Mouse (Mus musculus) embryonic facial prominence, embryonic 14.5 days (tissue): ENCODE data around the gene Atp8a2. TPM values are rescaled to one million over a fixed set of nuclear protein-coding genes. Genes with fewer than 3 reads are reported as not detected.

ENCODE experiments used
- ATAC-seq: fragments of 200-750 bp; cut with Nextera tagmentation; 2 replicates; pipeline ENCODE4 v1.8.0; 2017; ENCODE audit warnings: low read depth, moderate number of reproducible peaks, moderate TSS enrichment
- DNase-seq: peaks from one replicate; pipeline ENCODE4 v3.0.0-alpha.2; 2015; ENCODE audit warnings: low spot score
- H3K27ac ChIP-seq: fragments of 300-500 bp; sonication (generic); replicated peaks from 2 replicates; pipeline ENCODE4 v1.5.1; 2014; ENCODE audit warnings: low read depth, mild to moderate bottlenecking, low read length, moderate library complexity
- H3K27me3 ChIP-seq: fragments of 300-500 bp; sonication (generic); replicated peaks from 2 replicates; pipeline ENCODE4 v1.6.1; 2014; ENCODE audit warnings: low read length; ENCODE audit not compliant: control insufficient read depth, insufficient read depth
- H3K36me3 ChIP-seq: fragments of 300-500 bp; sonication (generic); 2 replicates; pipeline ENCODE4 v1.6.1; 2014; ENCODE audit warnings: low read length, mixed read lengths; ENCODE audit not compliant: control insufficient read depth, insufficient read depth
- H3K4me1 ChIP-seq: fragments of 300-500 bp; sonication (generic); 2 replicates; pipeline ENCODE4 v1.6.1; 2014; ENCODE audit warnings: antibody characterized with exemption, low read length; ENCODE audit not compliant: control insufficient read depth, insufficient read depth
- H3K4me2 ChIP-seq: fragments of 300-500 bp; sonication (generic); 2 replicates; pipeline ENCODE4 v1.6.1; 2014; ENCODE audit warnings: low read depth, mild to moderate bottlenecking, low read length, moderate library complexity, mixed read lengths
- H3K4me3 ChIP-seq: fragments of 300-500 bp; sonication (generic); 2 replicates; pipeline ENCODE4 v1.5.1; 2014; ENCODE audit warnings: low read depth, mild to moderate bottlenecking, low read length
- H3K9ac ChIP-seq: fragments of 300-500 bp; sonication (generic); 2 replicates; pipeline ENCODE4 v1.6.1; 2014; ENCODE audit warnings: low read depth, mild to moderate bottlenecking, low read length, moderate library complexity, mixed read lengths
- H3K9me3 ChIP-seq: fragments of 300-500 bp; sonication (generic); 2 replicates; pipeline ENCODE4 v1.6.1; 2016; ENCODE audit warnings: low read length; ENCODE audit not compliant: control insufficient read depth
- WGBS: fragments of 180-500 bp; shearing (Covaris S2); extraction: QIAGEN DNeasy Blood & Tissue Kit; methylation state at CpG from one replicate; pipeline ENCODE4 v1.1.7; 2014; 5-methylcytosine and 5-hydroxymethylcytosine counted together
- polyA plus RNA-seq: library from polyadenylated mRNA; unstranded; fragments of >200 nt; fragmentation: Nextera tagmentation; extraction: Ambion mirVana; gene quantifications from 2 replicates; pipeline ENCODE4 v1.2.1, GENCODE M21; 2014

Gene Atp8a2
- polyA plus RNA-seq, 1 experiment from 2014 or later: 3.6 TPM

GRCm38 (mm10) chr14:59741752-59742151 is 455.2 kb downstream of the Atp8a2 start:
- H3K4me2 ChIP-seq: no peak overlapping the region
- H3K36me3 ChIP-seq: no peaks in the 10 kb centered on the region
- H3K27ac ChIP-seq: no peak overlapping the region
- H3K4me1 ChIP-seq: no peaks in the 10 kb centered on the region
- no peak overlapping the region for H3K4me3 ChIP-seq
- no peak overlapping the region for H3K9ac ChIP-seq
- no peaks in the 10 kb centered on the region for H3K27me3 ChIP-seq
- 64% methylated on average over 5 of the region's 5 CpGs for WGBS
- H3K9me3 ChIP-seq: no peaks in the 10 kb centered on the region
- DNase-seq (peak; percentile 65), ATAC-seq (no peak)

DNA sequence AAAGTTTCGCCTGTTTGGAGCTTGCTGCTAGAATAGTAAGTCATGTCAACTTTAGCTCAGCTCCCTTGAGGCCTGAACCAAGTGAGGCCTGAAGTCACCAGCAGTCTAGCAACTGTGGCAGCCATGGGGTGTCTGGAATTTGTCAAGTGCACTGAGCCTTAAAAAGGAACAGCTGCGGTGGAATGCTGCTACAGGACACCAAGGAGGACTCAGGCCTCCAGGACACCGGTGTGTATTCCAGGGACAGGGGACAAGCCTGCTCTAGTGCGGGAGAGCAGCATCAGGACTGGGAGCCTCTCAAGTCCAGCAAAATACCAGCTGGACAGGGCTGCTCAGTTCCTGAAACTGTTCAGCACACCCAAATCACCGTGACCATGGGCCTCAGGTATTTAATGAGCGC is 457.5 kb downstream of the Atp8a2 start:
- no peak overlapping the region for H3K27ac ChIP-seq
- no peak overlapping the region for H3K9ac ChIP-seq
- H3K4me3 ChIP-seq: no peak overlapping the region
- H3K4me2 ChIP-seq: no peak overlapping the region
- H3K4me1 ChIP-seq: no peaks in the 10 kb centered on the region
- H3K27me3 ChIP-seq: no peaks in the 10 kb centered on the region
- no peaks in the 10 kb centered on the region for H3K36me3 ChIP-seq
- 46% methylated on average over 6 of the region's 6 CpGs for WGBS
- no peaks in the 10 kb centered on the region for H3K9me3 ChIP-seq
- peak; percentile 70 for DNase-seq
- 0 out of 2 replicates have a peak, but pooled peaks have one; percentile 30 for ATAC-seq

DNA sequence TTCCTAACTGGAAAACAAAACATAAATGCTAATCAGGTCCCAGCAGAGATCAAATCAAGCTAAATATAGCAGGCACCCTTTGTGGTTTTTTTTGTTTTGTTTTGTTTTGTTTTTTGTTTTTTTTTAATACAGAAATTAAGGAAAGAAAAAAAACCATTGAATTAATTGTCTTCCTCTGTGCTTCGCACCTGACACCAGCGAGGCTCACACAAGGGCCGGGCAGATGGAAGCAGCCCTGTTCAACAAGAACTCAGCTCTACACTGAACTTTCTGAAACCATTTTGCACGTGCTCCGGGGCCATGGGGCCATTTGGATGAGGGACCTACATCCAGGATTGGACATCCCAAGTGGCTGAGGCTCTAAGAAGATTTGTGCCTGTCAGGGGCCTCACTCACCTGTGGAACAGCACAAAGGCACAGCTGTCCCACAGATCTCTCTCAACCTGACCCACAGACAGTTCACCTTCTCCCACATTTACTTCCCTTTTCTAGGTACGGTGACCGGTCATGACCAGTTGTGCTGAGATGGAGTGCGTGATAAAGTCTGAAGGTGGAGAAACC is 459.2 kb downstream of the Atp8a2 start:
- Histone ChIP-seq H3K27ac (no peak overlapping the region), H3K36me3 (no peaks in the 10 kb centered on the region), H3K4me2 (no peak overlapping the region), H3K9ac (no peak overlapping the region), H3K9me3 (no peaks in the 10 kb centered on the region), H3K27me3 (no peaks in the 10 kb centered on the region), H3K4me3 (no peak overlapping the region), H3K4me1 (no peaks in the 10 kb centered on the region)
- 66% methylated on average over 8 of the region's 8 CpGs for WGBS
- no peak for DNase-seq
- ATAC-seq: no peak

GRCm38 (mm10) chr14:59736861-59737700 is 459.9 kb downstream of the Atp8a2 start:
- WGBS: 58% methylated on average over 9 of the region's 9 CpGs

DNA sequence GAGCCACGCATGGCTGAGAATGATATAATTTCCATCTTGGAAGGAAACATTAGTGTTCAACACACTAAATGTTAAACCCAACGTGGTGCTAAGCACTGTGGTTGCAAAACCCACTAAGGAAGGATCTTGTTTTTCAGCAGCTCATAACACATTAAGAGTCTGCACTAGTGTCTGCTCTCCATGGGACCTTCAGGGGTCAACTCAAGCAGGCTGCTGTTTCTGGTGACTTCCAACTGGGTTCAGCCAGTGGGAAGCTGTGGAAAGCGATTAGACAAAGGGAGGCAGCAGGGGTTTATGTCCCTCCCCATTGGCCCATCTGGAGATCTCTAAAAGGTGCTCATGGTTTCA is 467.0 kb downstream of the Atp8a2 start:
- H3K4me2 ChIP-seq: no peak overlapping the region
- H3K4me1 ChIP-seq: no peaks in the 10 kb centered on the region
- WGBS: 55% methylated on average over 3 of the region's 3 CpGs
- ATAC-seq (no peak), DNase-seq (no peak)
- H3K4me3 ChIP-seq: no peak overlapping the region
- no peak overlapping the region for H3K9ac ChIP-seq
- no peaks in the 10 kb centered on the region for H3K36me3 ChIP-seq
- H3K9me3 ChIP-seq: no peaks in the 10 kb centered on the region
- no peak overlapping the region for H3K27ac ChIP-seq
- H3K27me3 ChIP-seq: no peaks in the 10 kb centered on the region

More at GRCm38 (mm10) chr14:59736861-59737700, 459.9 kb downstream of the Atp8a2 start:
- DNase-seq (peak; percentile 84), ATAC-seq (peak; percentile 78)
- Histone ChIP-seq H3K9me3 (no peaks in the 10 kb centered on the region), H3K36me3 (no peaks in the 10 kb centered on the region), H3K4me1 (no peaks in the 10 kb centered on the region), H3K9ac (no peak overlapping the region), H3K4me3 (no peak overlapping the region), H3K4me2 (no peak overlapping the region), H3K27ac (no peak overlapping the region), H3K27me3 (no peaks in the 10 kb centered on the region)

GRCm38 (mm10) chr14:59729298-59730042 is 467.5 kb downstream of the Atp8a2 start:
- ATAC-seq: no peak
- H3K27ac ChIP-seq: no peak overlapping the region
- no peaks in the 10 kb centered on the region for H3K27me3 ChIP-seq
- 70% methylated on average over 3 of the region's 3 CpGs for WGBS
- no peak for DNase-seq
- no peaks in the 10 kb centered on the region for H3K4me1 ChIP-seq
- H3K9ac ChIP-seq: no peak overlapping the region
- H3K4me2 ChIP-seq: no peak overlapping the region
- H3K36me3 ChIP-seq: no peaks in the 10 kb centered on the region
- H3K9me3 ChIP-seq: no peaks in the 10 kb centered on the region
- no peak overlapping the region for H3K4me3 ChIP-seq

- Histone ChIP-seq H3K9me3 (no peaks in the 10 kb centered on the region), H3K4me2 (no peak overlapping the region), H3K36me3 (no peaks in the 10 kb centered on the region), H3K27ac (no peak overlapping the region), H3K9ac (no peak overlapping the region), H3K27me3 (no peaks in the 10 kb centered on the region), H3K4me1 (no peaks in the 10 kb centered on the region), H3K4me3 (no peak overlapping the region)
- DNase-seq (peak; percentile 43), ATAC-seq (no peak)
- WGBS: 55% methylated on average over 4 of the region's 4 CpGs
These were observed 470.0 kb downstream of the Atp8a2 start for GRCm38 (mm10) chr14:59727016-59727415.

DNA sequence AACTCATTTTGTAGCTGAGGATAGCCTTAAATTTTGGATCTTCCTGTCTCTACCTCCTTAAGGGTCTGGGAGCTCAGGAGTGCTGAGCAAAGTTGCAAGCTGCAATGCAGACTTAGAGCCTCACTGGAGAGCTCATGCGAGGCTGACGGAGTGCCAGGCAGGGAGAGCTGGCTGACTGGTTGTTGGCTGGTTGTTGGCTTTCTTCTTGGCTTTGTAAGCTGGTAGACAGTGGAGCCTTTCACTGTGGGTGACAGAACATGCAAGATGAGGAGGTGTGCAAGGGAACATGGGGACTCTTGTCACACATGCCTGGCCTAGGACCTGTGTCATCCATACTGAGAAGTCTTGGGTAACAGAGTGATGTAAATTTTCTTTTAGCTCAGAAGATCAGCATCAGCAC is 473.8 kb downstream of the Atp8a2 start:
- no peaks in the 10 kb centered on the region for H3K9me3 ChIP-seq
- no peak overlapping the region for H3K4me2 ChIP-seq
- H3K27me3 ChIP-seq: no peaks in the 10 kb centered on the region
- DNase-seq (no peak), ATAC-seq (no peak)
- H3K4me3 ChIP-seq: no peak overlapping the region
- no peak overlapping the region for H3K27ac ChIP-seq
- H3K36me3 ChIP-seq: no peaks in the 10 kb centered on the region
- 85% methylated on average over 2 of the region's 2 CpGs for WGBS
- no peak overlapping the region for H3K9ac ChIP-seq
- H3K4me1 ChIP-seq: 0 out of 2 replicates have a peak, but pooled peaks cover 2% of the 10 kb centered on the region
